Mouse (Mus musculus): ENCODE results near the gene Rpl21.

- TF ChIP-seq EP300 (IDR thresholded peaks at IDR 0.05; ENCODE audit: low read depth in 1 of 2, low read length in 2 of 2) (no peak), POLR2A (IDR thresholded peaks at IDR 0.05; ENCODE audit: control insufficient read depth in 1 of 2, insufficient read depth in 1 of 2, low read depth in 1 of 2, low read length in 2 of 2, poor library complexity in 1 of 2) (peak; percentile 94 to 99), RAD21 (IDR thresholded peaks at IDR 0.05; ENCODE audit: low read depth, low read length) (no peak), BHLHE40 (IDR thresholded peaks at IDR 0.05; ENCODE audit: borderline replicate concordance, low read depth, low read length) (no peak), ELF1 (IDR thresholded peaks at IDR 0.05; ENCODE audit: low read depth, low read length) (peak; percentile 89)
Observed at GRCm38 (mm10) chr5:146832769-146833448, at the start of gene Rpl21.
